Mouse (Mus musculus) liver, postnatal 0 days (tissue): ENCODE data around the gene Phf23.

Experiments used
- CTCF ChIP-seq: sonication (generic); IDR thresholded peaks from 2 replicates; pipeline ENCODE4 v1.5.1; 2016; ENCODE audit warnings: antibody characterized with exemption, low read depth
- EP300 ChIP-seq: IDR thresholded peaks from 2 replicates; pipeline ENCODE4 v1.6.1; 2016; ENCODE audit warnings: antibody characterized with exemption, low read depth, mild to moderate bottlenecking

GRCm38 (mm10) chr11:69976271-69976670 is 19.3 kb upstream of the Phf23 start:
- TF ChIP-seq EP300 (no peak), CTCF (no peak)
